Comparison of ENCODE assay signal across 8 mouse cellular contexts in the genomic region with DNA sequence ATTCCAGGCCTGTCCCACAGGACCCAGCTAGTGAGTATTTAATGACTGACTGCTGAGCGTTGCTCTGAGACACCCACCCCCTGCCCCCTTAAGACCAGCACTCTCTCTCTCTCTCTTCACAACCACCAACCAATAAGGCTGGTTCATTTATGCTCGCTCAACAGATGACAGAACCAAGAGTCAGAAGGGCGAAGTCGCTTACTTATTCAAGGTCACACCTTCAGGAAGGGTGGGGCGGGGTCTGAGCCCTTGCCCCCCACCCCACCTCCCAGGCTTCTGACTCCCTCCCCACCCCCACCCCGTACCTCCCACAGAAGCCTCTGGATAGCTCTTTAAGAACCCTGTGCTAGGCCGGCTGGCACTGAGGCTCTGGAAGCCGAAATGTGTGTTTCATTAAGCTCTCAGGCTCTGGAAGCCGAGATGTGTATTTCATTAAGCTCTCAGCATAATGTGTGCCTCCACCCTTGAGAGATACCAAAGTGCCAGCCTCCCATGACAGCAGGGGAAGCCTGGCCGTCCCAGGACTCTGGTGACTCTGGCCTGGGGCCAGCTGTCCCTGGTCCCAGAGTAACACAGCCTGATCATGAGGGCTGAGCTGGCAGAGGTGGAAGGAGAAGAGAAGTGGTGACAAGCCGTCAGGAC. TPM values are rescaled to one million over a fixed set of nuclear protein-coding genes. Genes with fewer than 3 reads are reported as not detected.
A peak's percentile ranks its signal among the peaks of the same experiment; 100 is the strongest.
DNase-seq lines count a peak whose midpoint lies in the region; ATAC-seq and TF ChIP-seq lines count a peak whose summit lies in the region.

No protein-coding gene starts in this region.

- H3K27ac ChIP-seq in midbrain, postnatal 0 days (ENCODE audit: low read depth, low read length): no peak overlapping the region
- H3K27ac ChIP-seq in midbrain, embryonic 13.5 days: no peak overlapping the region
- peak overlapping the region; percentile 90 for H3K27ac ChIP-seq in heart, postnatal 0 days (ENCODE audit: low read depth)

- DNase-seq in cerebellum, postnatal 10 days: peak; percentile 58 to 67
- no peak for DNase-seq in cerebellum, adult 11-12 months
- peak; percentile 40 for DNase-seq in midbrain, postnatal 0 days (ENCODE audit: low spot score)
- DNase-seq in heart, postnatal 0 days (ENCODE audit: low spot score): peak; percentile 90
- no peak for DNase-seq in frontal cortex, postnatal 36 days (ENCODE audit: low spot score in 2 of 2)
- no peak for DNase-seq in thymus, postnatal 36 days
- DNase-seq in ovary, adult 18-20 months (ENCODE audit: low spot score): no peak

- no peak overlapping the region for H3K4me3 ChIP-seq in midbrain, postnatal 0 days (ENCODE audit: low read depth, low read length)
- H3K4me3 ChIP-seq in midbrain, embryonic 13.5 days (replicated peaks): no peak overlapping the region
- no peak overlapping the region for H3K4me3 ChIP-seq in heart, postnatal 0 days (ENCODE audit: low read depth, low read length)

- TF ChIP-seq EP300 in heart, postnatal 0 days (IDR thresholded peaks at IDR 0.05; ENCODE audit: low read depth): peak; percentile 87

- H3K9me3 ChIP-seq in midbrain, postnatal 0 days (ENCODE audit: low read length): no peaks in the 10 kb centered on the region
- no peaks in the 10 kb centered on the region for H3K9me3 ChIP-seq in midbrain, embryonic 13.5 days
- no peaks in the 10 kb centered on the region for H3K9me3 ChIP-seq in heart, postnatal 0 days (replicated peaks; ENCODE audit: control insufficient read depth, low read length)

- no peaks in the 10 kb centered on the region for H3K27me3 ChIP-seq in midbrain, postnatal 0 days (ENCODE audit: insufficient read depth, low read length)
- H3K27me3 ChIP-seq in midbrain, embryonic 13.5 days: no peaks in the 10 kb centered on the region
- no peaks in the 10 kb centered on the region for H3K27me3 ChIP-seq in heart, postnatal 0 days (ENCODE audit: control insufficient read depth, insufficient read depth, low read length)

- WGBS in midbrain, postnatal 0 days: 58% methylated on average over 11 of the region's 11 CpGs
- WGBS in midbrain, embryonic 13.5 days: 61% methylated on average over 11 of the region's 11 CpGs
- WGBS in heart, postnatal 0 days: 24% methylated on average over 11 of the region's 11 CpGs

- H3K9ac ChIP-seq in midbrain, postnatal 0 days (replicated peaks; ENCODE audit: low read length, poor library complexity, severe bottlenecking): no peak overlapping the region
- H3K9ac ChIP-seq in midbrain, embryonic 13.5 days (replicated peaks): no peak overlapping the region
- H3K9ac ChIP-seq in heart, postnatal 0 days (replicated peaks; ENCODE audit: low read depth, low read length): no peak overlapping the region

- H3K36me3 ChIP-seq in midbrain, postnatal 0 days (ENCODE audit: insufficient read depth, low read length): no peaks in the 10 kb centered on the region
- H3K36me3 ChIP-seq in midbrain, embryonic 13.5 days: no peaks in the 10 kb centered on the region
- no peaks in the 10 kb centered on the region for H3K36me3 ChIP-seq in heart, postnatal 0 days (replicated peaks; ENCODE audit: control insufficient read depth, insufficient read depth, low read length)

- TF ChIP-seq CTCF in midbrain, postnatal 0 days (IDR thresholded peaks at IDR 0.05): no peak
- TF ChIP-seq CTCF in heart, postnatal 0 days (IDR thresholded peaks at IDR 0.05; ENCODE audit: low read depth): no peak

- ATAC-seq in midbrain, postnatal 0 days (ENCODE audit: low FRiP score): no peak
- ATAC-seq in midbrain, embryonic 13.5 days: no peak
- peak; percentile 90 for ATAC-seq in heart, postnatal 0 days (ENCODE audit: insufficient read depth, low read depth)

- peaks cover 4% of the 10 kb centered on the region; the same call in 1 of the 2 replicates for H3K4me1 ChIP-seq in midbrain, postnatal 0 days (ENCODE audit: insufficient read depth, low read length)
- H3K4me1 ChIP-seq in midbrain, embryonic 13.5 days (replicated peaks): peaks cover 25% of the 10 kb centered on the region
- H3K4me1 ChIP-seq in heart, postnatal 0 days (ENCODE audit: control insufficient read depth, insufficient read depth): peaks cover 40% of the 10 kb centered on the region

- H3K4me2 ChIP-seq in midbrain, postnatal 0 days (ENCODE audit: low read depth, low read length, poor library complexity, severe bottlenecking): no peak overlapping the region
- no peak overlapping the region for H3K4me2 ChIP-seq in midbrain, embryonic 13.5 days (replicated peaks)
- H3K4me2 ChIP-seq in heart, postnatal 0 days (ENCODE audit: low read depth, low read length): peak overlapping the region; percentile 40; the same call in 1 of the 2 replicates

RNA-seq across cellular contexts. Expression of a gene that starts 33.0 kb away (rescaled TPM):
- total RNA-seq in midbrain, postnatal 0 days (2014; rRNA removed): 0.22 and 0.28 TPM in 2 replicates
- 0.06 and 0.10 TPM in 2 replicates for polyA plus RNA-seq in midbrain, postnatal 0 days (2015; fragmentation: Nextera tagmentation; extraction: Ambion mirVana)
- polyA plus RNA-seq in midbrain, embryonic 13.5 days (2015; fragmentation: Nextera tagmentation; extraction: Ambion mirVana): 0.10 and 0.16 TPM in 2 replicates
- total RNA-seq in heart, postnatal 0 days (2014; rRNA removed; ENCODE audit: low replicate concordance): 1.9 and 2.4 TPM in 2 replicates
- 0.77 and 1.0 TPM in 2 replicates for polyA plus RNA-seq in heart, postnatal 0 days (2015; fragmentation: Nextera tagmentation; extraction: Ambion mirVana)

Comparison
In these comparisons a context has a peak if more than half of its experiments do, and no peak if none do; other contexts are left out.
1. DNase-seq: peak in cerebellum, postnatal 10 days (2 of 2), midbrain, postnatal 0 days (single experiment) and heart, postnatal 0 days (single experiment); none in cerebellum, adult 11-12 months (single experiment), frontal cortex, postnatal 36 days (0 of 2), thymus, postnatal 36 days (0 of 2) and ovary, adult 18-20 months (single experiment).